Mouse (Mus musculus) lung, adult 10 weeks (tissue): ENCODE measurements around the gene Olfr314. TPM values are rescaled to one million over a fixed set of nuclear protein-coding genes. Genes with fewer than 3 reads are reported as not detected.

Experiments used
- polyA plus RNA-seq: library from polyadenylated mRNA; stranded (reverse); fragments of 350-450 nt; fragmentation: Illumina TruSeq; extraction: RNeasy Lipid Tissue Mini Kit (QIAGEN cat#74804); gene quantifications from one replicate; pipeline ENCODE4 v1.2.3, GENCODE M21; 2014; ENCODE audit warnings: low read depth, low replicate concordance; ENCODE audit not compliant: insufficient read depth

Olfr314 gene
- not detected for polyA plus RNA-seq

GRCm38 (mm10) chr11:58782480-58783089, at the start of gene Olfr314:
Olfr314 (plus strand) TSS chr11:58782952.

GRCm38 (mm10) chr11:58738792-58739262, 43.9 kb upstream of the Olfr314 start, which contains the start of gene Olfr317:
Olfr317 (minus strand) TSS chr11:58739212.

GRCm38 (mm10) chr11:58752434-58752833, 30.3 kb upstream of the Olfr314 start, which contains the start of gene Olfr316:
Olfr316 (plus strand) TSS chr11:58752734.

GRCm38 (mm10) chr11:58772888-58773287, 9.9 kb upstream of the Olfr314 start, which contains the start of gene Olfr315:
Olfr315 (plus strand) TSS chr11:58773188.

GRCm38 (mm10) chr11:58801558-58802228, 18.9 kb downstream of the Olfr314 start, which contains the start of gene Fam183b:
Fam183b (minus strand) TSS chr11:58801960.

GRCm38 (mm10) chr11:58814700-58815099, 31.9 kb downstream of the Olfr314 start, which contains the start of gene Olfr313:
Olfr313 (plus strand) TSS chr11:58815000.

GRCm38 (mm10) chr11:58828937-58829336, 46.2 kb downstream of the Olfr314 start, which contains the start of gene Olfr312:
Olfr312 (plus strand) TSS chr11:58829237.

Other genes starting within 250 kb of the Olfr314 start
- gene Olfr330, start 248.1 kb upstream of the Olfr314 start, polyA plus RNA-seq, result not detected
- not detected for gene Olfr329-ps, start 236.5 kb upstream of the Olfr314 start, polyA plus RNA-seq
- gene Olfr328, start 227.3 kb upstream of the Olfr314 start, polyA plus RNA-seq, result not detected
- gene Olfr224, start 212.4 kb upstream of the Olfr314 start, polyA plus RNA-seq, result not detected
- not detected for gene Olfr325, start 205.2 kb upstream of the Olfr314 start, polyA plus RNA-seq
- gene Olfr324, start 187.8 kb upstream of the Olfr314 start, polyA plus RNA-seq, result not detected
- not detected for gene 2210407C18Rik, start 166.9 kb upstream of the Olfr314 start, polyA plus RNA-seq
- not detected for gene Olfr323, start 152.5 kb upstream of the Olfr314 start, polyA plus RNA-seq
- not detected for gene Trim58, start 142.5 kb upstream of the Olfr314 start, polyA plus RNA-seq
- not detected for gene Olfr322, start 124.2 kb upstream of the Olfr314 start, polyA plus RNA-seq
- gene Olfr320, start 101.9 kb upstream of the Olfr314 start, polyA plus RNA-seq, result not detected
- not detected for gene Olfr319, start 83.8 kb upstream of the Olfr314 start, polyA plus RNA-seq
- not detected for gene Olfr318, start 58.9 kb upstream of the Olfr314 start, polyA plus RNA-seq
- not detected for gene Olfr317, start 43.7 kb upstream of the Olfr314 start, polyA plus RNA-seq
- not detected for gene Olfr316, start 30.2 kb upstream of the Olfr314 start, polyA plus RNA-seq
- gene Olfr315, start 9.8 kb upstream of the Olfr314 start, polyA plus RNA-seq, result not detected
- 84.0 TPM for gene Fam183b, start 19.0 kb downstream of the Olfr314 start, polyA plus RNA-seq
- gene Olfr313, start 32.0 kb downstream of the Olfr314 start, polyA plus RNA-seq, result not detected
- not detected for gene Olfr312, start 46.3 kb downstream of the Olfr314 start, polyA plus RNA-seq
- not detected for gene Olfr311, start 56.3 kb downstream of the Olfr314 start, polyA plus RNA-seq
- 3.1 TPM for gene Gm12258, start 64.2 kb downstream of the Olfr314 start, polyA plus RNA-seq
- 1.4 TPM for gene 2810021J22Rik, start 84.3 kb downstream of the Olfr314 start, polyA plus RNA-seq
- 2.5 TPM for gene Zfp39, start 121.3 kb downstream of the Olfr314 start, polyA plus RNA-seq
- not detected for gene Btnl10, start 135.0 kb downstream of the Olfr314 start, polyA plus RNA-seq
- 90.0 TPM for gene Rnf187, start 156.0 kb downstream of the Olfr314 start, polyA plus RNA-seq
- gene Hist3h2ba, start 166.0 kb downstream of the Olfr314 start, polyA plus RNA-seq, result 3.0 TPM
- 17.1 TPM for gene Hist3h2a, start 171.7 kb downstream of the Olfr314 start, polyA plus RNA-seq
- 0.25 TPM for gene Trim17, start 171.7 kb downstream of the Olfr314 start, polyA plus RNA-seq
- gene Trim11, start 195.1 kb downstream of the Olfr314 start, polyA plus RNA-seq, result 15.2 TPM